Mouse (Mus musculus) stomach, embryonic 14.5 days (tissue): Measurements from ENCODE around the gene Olfr324. TPM values are rescaled to one million over a fixed set of nuclear protein-coding genes. Genes with fewer than 3 reads are reported as not detected.

Experiments
- ATAC-seq: fragments of 200-750 bp; cut with Nextera tagmentation; 2 replicates; pipeline ENCODE4 v1.8.0; 2017; ENCODE audit warnings: low read depth, moderate TSS enrichment; ENCODE audit not compliant: insufficient number of reproducible peaks, insufficient read depth, low FRiP score
- H3K27ac ChIP-seq: fragments of 300-500 bp; sonication (generic); 2 replicates; pipeline ENCODE4 v1.5.1; 2014; ENCODE audit warnings: mild to moderate bottlenecking, low read length, moderate library complexity, mixed read lengths
- H3K27me3 ChIP-seq: fragments of 300-500 bp; sonication (generic); 2 replicates; pipeline ENCODE4 v1.6.1; 2014; ENCODE audit warnings: low read length, control low read depth, mixed read lengths; ENCODE audit not compliant: control insufficient read depth, insufficient read depth
- H3K36me3 ChIP-seq: fragments of 300-500 bp; sonication (generic); 2 replicates; pipeline ENCODE4 v1.6.1; 2014; ENCODE audit warnings: mild to moderate bottlenecking, control low read depth, low read length, moderate library complexity, mixed read lengths; ENCODE audit not compliant: control insufficient read depth, insufficient read depth
- H3K4me1 ChIP-seq: fragments of 300-500 bp; sonication (generic); 2 replicates; pipeline ENCODE4 v1.6.1; 2014; ENCODE audit warnings: low read length, control low read depth, mixed read lengths; ENCODE audit not compliant: control insufficient read depth, insufficient read depth
- H3K4me2 ChIP-seq: fragments of 300-500 bp; sonication (generic); replicated peaks from 2 replicates; pipeline ENCODE4 v1.6.1; 2014; ENCODE audit warnings: low read depth, low read length, control low read depth
- H3K4me3 ChIP-seq: fragments of 300-500 bp; sonication (generic); 2 replicates; pipeline ENCODE4 v1.5.1; 2014; ENCODE audit warnings: low read depth, low read length, control low read depth
- H3K9ac ChIP-seq: fragments of 300-500 bp; sonication (generic); replicated peaks from 2 replicates; pipeline ENCODE4 v1.6.1; 2014; ENCODE audit warnings: low read depth, mild to moderate bottlenecking, control low read depth, low read length, moderate library complexity, mixed read lengths
- H3K9me3 ChIP-seq: fragments of 300-500 bp; sonication (generic); 2 replicates; pipeline ENCODE4 v1.6.1; 2016; ENCODE audit warnings: low read depth, low read length, control low read depth; ENCODE audit not compliant: control insufficient read depth
- WGBS: fragments of 180-500 bp; shearing (Covaris S2); extraction: QIAGEN DNeasy Blood & Tissue Kit; methylation state at CpG from one replicate; pipeline ENCODE4 v1.1.7; 2014; 5-methylcytosine and 5-hydroxymethylcytosine counted together
- polyA plus RNA-seq: library from polyadenylated mRNA; unstranded; fragments of >200 nt; fragmentation: Nextera tagmentation; extraction: Ambion mirVana; gene quantifications from 2 replicates; pipeline ENCODE4 v1.2.1, GENCODE M21; 2014

The Olfr324 gene
- polyA plus RNA-seq, 1 experiment from 2014 or later = not detected

DNA sequence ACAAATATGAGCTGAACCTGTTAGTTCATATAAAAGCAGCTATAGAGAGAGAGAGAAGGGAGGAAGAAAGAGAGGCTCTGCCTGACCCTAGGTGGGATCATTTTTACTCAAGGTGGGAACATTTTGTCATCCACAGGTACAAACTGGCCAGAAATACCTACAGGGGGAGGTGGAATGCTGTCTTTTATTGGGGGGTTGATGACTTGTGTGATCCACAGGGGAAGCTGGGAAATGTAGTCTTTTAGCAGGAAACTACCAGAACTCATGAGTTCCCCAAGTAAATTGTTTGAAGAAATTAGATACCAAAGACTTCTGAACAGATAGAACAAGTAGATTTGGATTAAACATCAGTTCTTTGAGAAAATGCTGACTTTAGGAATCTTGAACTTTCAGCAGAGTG lies 7.1 kb downstream of the Olfr324 start:
- Histone ChIP-seq H3K9me3 (no peaks in the 10 kb centered on the region), H3K4me2 (no peak overlapping the region), H3K36me3 (no peaks in the 10 kb centered on the region), H3K4me1 (no peaks in the 10 kb centered on the region), H3K27me3 (no peaks in the 10 kb centered on the region), H3K9ac (no peak overlapping the region), H3K27ac (no peak overlapping the region), H3K4me3 (no peak overlapping the region)
- no peak for ATAC-seq

DNA sequence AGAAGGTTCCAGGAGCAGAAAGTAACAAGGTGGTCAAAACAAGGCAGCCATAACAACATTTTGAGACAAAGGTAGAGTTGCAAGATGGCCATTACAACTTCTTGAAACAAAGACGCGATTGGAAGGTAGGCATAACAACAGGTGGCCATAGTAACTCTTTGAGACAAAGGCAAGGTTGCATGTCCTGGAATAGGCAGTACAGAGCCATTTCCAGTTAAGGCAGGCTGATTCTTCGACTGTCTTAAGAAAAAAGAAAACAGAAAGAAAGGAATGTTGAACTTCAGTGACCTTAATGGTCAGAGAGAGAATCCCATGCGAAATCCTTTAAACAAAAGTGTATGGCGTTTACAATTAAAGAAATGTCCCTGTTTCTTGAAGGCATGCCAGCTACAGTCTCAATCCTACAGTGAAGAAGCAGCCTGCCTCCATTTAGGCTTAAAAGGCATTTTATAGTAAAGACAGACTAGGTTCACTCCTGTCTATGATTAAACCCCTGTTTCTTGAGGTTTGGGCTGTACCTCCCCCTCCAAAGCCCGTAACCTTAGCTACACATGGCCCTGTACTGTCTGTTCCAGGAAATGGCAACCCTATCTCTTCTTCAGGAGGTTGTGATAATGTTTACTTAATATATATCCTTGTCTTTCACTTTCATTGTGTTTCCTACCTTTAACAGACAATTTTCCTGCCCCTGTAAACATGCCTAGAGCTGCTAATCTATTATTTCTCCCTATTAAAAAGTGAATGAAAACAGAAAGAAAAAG lies 8.1 kb downstream of the Olfr324 start:
- no peaks in the 10 kb centered on the region for H3K4me1 ChIP-seq
- H3K4me2 ChIP-seq = no peak overlapping the region
- ATAC-seq = no peak
- H3K9me3 ChIP-seq = no peaks in the 10 kb centered on the region
- no peaks in the 10 kb centered on the region for H3K36me3 ChIP-seq
- no peak overlapping the region for H3K9ac ChIP-seq
- WGBS = 71% methylated on average over 6 of the region's 6 CpGs
- no peak overlapping the region for H3K27ac ChIP-seq
- no peaks in the 10 kb centered on the region for H3K27me3 ChIP-seq
- no peak overlapping the region for H3K4me3 ChIP-seq

DNA sequence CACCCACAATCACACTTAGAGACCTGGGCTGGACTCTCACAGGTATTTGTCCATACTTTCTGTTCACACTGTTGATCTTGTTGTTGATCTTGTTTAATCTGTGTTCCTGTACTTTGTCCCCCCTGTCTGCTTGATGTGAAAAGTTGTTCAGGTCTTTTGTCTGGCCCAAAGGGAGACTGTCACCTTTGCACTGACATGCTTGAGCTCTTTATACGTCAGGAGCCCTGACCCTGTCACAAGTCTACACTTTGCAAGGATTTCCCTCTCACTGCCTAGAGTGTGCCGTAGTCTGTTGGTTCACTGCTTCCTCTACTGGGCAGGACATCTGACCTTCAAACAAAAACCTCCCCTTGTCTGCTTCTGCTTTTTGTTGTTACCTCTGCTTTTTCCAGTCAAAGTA lies 9.8 kb downstream of the Olfr324 start:
- no peak for ATAC-seq
- Histone ChIP-seq H3K9me3 (no peaks in the 10 kb centered on the region), H3K4me1 (no peaks in the 10 kb centered on the region), H3K4me2 (no peak overlapping the region), H3K27ac (no peak overlapping the region), H3K27me3 (no peaks in the 10 kb centered on the region), H3K9ac (no peak overlapping the region), H3K36me3 (no peaks in the 10 kb centered on the region), H3K4me3 (no peak overlapping the region)
- WGBS = 37% methylated on average over 2 of the region's 2 CpGs

DNA sequence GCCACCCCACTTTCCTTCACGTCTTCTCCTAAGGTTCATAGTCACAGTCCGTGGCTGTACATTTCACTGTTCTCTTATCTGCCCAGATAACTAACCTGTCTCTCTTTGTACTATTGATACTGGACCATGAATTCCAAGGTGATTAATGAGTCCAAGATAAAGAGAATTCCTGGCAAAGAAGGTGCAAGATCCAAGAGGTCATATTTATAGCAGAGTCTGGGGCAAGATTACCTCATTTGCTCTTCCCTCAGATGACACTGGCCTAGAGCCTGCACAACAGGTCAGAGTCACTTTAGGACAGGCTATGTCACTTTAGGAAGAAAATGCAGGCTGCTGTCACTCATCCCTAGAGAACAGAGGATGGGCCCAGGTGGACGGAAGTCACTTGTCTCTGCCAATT lies 10.3 kb downstream of the Olfr324 start:
- Histone ChIP-seq H3K9me3 (no peaks in the 10 kb centered on the region), H3K4me2 (no peak overlapping the region), H3K27me3 (no peaks in the 10 kb centered on the region), H3K9ac (no peak overlapping the region), H3K36me3 (no peaks in the 10 kb centered on the region), H3K4me3 (no peak overlapping the region), H3K27ac (no peak overlapping the region), H3K4me1 (no peaks in the 10 kb centered on the region)
- WGBS = 48% methylated on average over 3 of the region's 3 CpGs
- ATAC-seq = no peak

DNA sequence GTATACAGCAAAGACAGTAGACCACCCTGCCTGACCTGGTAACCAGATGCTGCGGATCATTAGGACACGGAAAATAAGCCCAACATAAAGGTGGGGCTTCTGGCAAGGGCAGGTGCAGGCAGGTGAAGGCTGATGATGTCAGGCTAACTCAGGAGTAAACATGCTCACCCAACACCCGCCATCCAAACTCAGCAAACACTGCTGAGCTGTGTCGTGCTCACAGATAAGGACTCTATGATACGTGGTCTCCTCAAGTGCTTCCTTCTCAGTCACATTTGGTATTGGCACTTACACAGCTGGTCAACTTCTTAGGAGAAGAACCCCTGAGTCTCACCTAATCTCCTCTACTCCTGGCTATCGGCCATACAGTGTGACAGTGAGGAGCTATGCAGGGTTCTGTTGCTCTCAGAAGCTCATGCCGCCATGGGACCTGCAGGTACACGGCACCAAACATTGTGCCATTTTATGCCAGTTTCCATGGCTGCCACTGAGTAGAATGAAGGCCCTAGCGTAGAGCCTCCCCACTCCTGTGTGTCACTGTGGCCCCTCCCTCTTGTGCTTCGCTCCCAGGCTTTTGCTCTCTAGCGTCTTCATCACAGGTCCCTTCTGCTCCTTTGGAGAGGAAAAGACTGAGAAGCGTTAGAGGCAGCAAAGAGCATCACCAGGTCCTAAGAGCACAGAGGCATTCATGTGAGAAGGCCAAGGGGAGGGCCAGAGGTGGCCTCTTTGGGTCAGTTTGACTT lies 11.4 kb downstream of the Olfr324 start:
- Histone ChIP-seq H3K9ac (no peak overlapping the region), H3K9me3 (no peaks in the 10 kb centered on the region), H3K36me3 (no peaks in the 10 kb centered on the region), H3K4me1 (no peaks in the 10 kb centered on the region), H3K27ac (no peak overlapping the region), H3K4me2 (no peak overlapping the region), H3K27me3 (no peaks in the 10 kb centered on the region), H3K4me3 (no peak overlapping the region)
- 0 out of 2 replicates have a peak, but pooled peaks have one; percentile 28 for ATAC-seq
- 82% methylated on average over 12 of the region's 12 CpGs for WGBS

DNA sequence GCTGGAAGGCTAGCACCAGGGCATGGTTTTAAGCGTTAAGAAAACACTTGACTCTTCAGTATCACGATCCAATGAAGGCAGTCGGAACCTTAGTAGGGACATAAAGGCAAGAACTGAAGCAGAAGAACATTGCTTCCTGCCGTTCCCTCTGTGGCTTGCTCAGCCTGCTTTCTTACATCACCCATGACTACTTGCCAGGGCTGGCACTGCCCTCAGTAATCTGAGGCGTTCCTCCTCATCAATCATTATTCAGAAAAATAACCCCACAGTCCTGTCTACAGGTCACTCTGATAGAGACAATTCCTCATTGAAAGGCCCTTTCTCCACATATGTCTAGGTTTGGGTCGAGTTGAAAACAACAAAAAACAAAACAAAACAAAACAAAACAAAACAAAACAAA lies 12.1 kb downstream of the Olfr324 start:
- ATAC-seq = no peak
- no peaks in the 10 kb centered on the region for H3K36me3 ChIP-seq

DNA sequence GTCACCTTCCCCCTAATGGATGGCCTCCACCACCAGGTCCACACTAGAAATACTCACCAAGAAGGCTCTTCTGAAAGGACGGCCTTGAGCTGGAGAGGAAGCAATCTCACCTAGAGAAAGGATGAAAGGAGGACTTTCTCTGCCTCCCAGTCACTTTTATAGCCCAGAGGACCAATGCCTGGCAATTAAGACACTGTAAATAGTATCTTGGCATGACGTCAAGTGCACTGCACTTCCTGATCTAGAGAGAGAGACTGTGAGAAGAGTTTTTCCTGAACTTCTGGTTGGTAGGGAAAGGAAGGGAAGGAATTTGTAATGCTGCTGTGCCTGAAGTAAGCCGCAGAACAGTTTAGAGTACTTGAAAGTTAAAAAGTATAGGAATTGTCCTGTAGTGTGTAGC lies 18.4 kb downstream of the Olfr324 start:
- no peak for ATAC-seq
- Histone ChIP-seq H3K27me3 (no peaks in the 10 kb centered on the region), H3K9me3 (no peaks in the 10 kb centered on the region), H3K4me3 (no peak overlapping the region), H3K27ac (no peak overlapping the region), H3K9ac (no peak overlapping the region), H3K4me2 (no peak overlapping the region), H3K36me3 (no peaks in the 10 kb centered on the region), H3K4me1 (no peaks in the 10 kb centered on the region)
- 76% methylated on average over 3 of the region's 3 CpGs for WGBS

More for the DNA sequence above, 12.1 kb downstream of the Olfr324 start:
- WGBS = 77% methylated on average over 6 of the region's 6 CpGs
- Histone ChIP-seq H3K4me3 (no peak overlapping the region), H3K9ac (no peak overlapping the region), H3K27ac (no peak overlapping the region), H3K4me2 (no peak overlapping the region), H3K9me3 (no peaks in the 10 kb centered on the region), H3K27me3 (no peaks in the 10 kb centered on the region), H3K4me1 (no peaks in the 10 kb centered on the region)

DNA sequence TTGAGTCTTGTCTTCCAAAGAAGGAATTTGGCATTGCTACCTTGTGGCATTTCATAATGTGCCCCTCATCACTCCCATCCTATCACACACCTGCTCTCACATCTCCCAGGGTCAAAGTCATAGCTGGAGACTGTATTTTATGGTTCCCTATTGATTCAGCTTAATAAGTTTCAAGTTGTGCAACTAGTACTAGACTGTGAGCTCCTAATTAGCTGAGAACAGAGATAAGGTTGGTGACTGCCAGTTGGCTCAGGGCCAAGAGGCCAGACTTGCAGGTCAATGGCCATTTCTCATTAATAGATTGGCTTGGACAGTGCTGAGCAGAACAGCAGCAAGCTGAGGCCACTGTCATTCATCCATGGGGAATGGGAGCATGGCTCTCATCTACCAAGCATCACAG lies 19.6 kb downstream of the Olfr324 start:
- Histone ChIP-seq H3K27me3 (no peaks in the 10 kb centered on the region), H3K27ac (no peak overlapping the region), H3K36me3 (no peaks in the 10 kb centered on the region), H3K4me2 (no peak overlapping the region), H3K9me3 (no peaks in the 10 kb centered on the region), H3K9ac (no peak overlapping the region), H3K4me3 (no peak overlapping the region), H3K4me1 (no peaks in the 10 kb centered on the region)
- ATAC-seq = no peak
